Mouse (Mus musculus) liver, embryonic 11.5 days (tissue): ENCODE data around the gene 4921524J17Rik. TPM values are rescaled to one million over a fixed set of nuclear protein-coding genes. Genes with fewer than 3 reads are reported as not detected.

Experiments used
- ATAC-seq: fragments of 200-750 bp; cut with Nextera tagmentation; replicated peaks from 2 replicates; pipeline ENCODE4 v1.8.0; 2017; ENCODE audit warnings: moderate number of reproducible peaks, mild to moderate bottlenecking, moderate TSS enrichment, moderate library complexity; ENCODE audit not compliant: low FRiP score
- DNase-seq: peaks from one replicate; pipeline ENCODE4 v3.0.0-alpha.2; 2017; ENCODE audit warnings: low spot score
- H3K27ac ChIP-seq: fragments of 300-500 bp; sonication (generic); 2 replicates; pipeline ENCODE4 v1.5.1; 2014; ENCODE audit warnings: mild to moderate bottlenecking, low read depth, low read length, control low read depth
- H3K27me3 ChIP-seq: fragments of 300-500 bp; sonication (generic); replicated peaks from 2 replicates; pipeline ENCODE4 v1.6.1; 2014; ENCODE audit warnings: low read length, mixed read lengths; ENCODE audit not compliant: control insufficient read depth, insufficient read depth
- H3K36me3 ChIP-seq: fragments of 300-500 bp; sonication (generic); 2 replicates; pipeline ENCODE4 v1.6.1; 2014; ENCODE audit warnings: mild to moderate bottlenecking, low read length, moderate library complexity, mixed read lengths; ENCODE audit not compliant: control insufficient read depth, insufficient read depth
- H3K4me1 ChIP-seq: fragments of 300-500 bp; sonication (generic); replicated peaks from 2 replicates; pipeline ENCODE4 v1.6.1; 2014; ENCODE audit warnings: low read length, mixed read lengths; ENCODE audit not compliant: control insufficient read depth, insufficient read depth
- H3K4me2 ChIP-seq: fragments of 300-500 bp; sonication (generic); 2 replicates; pipeline ENCODE4 v1.6.1; 2014; ENCODE audit warnings: mild to moderate bottlenecking, control low read depth, moderate library complexity
- H3K4me3 ChIP-seq: fragments of 300-500 bp; sonication (generic); 2 replicates; pipeline ENCODE4 v1.5.1; 2014; ENCODE audit warnings: low read depth, low read length, control low read depth
- H3K9ac ChIP-seq: fragments of 300-500 bp; sonication (generic); 2 replicates; pipeline ENCODE4 v1.6.1; 2014; ENCODE audit warnings: low read depth, low read length, control low read depth
- H3K9me3 ChIP-seq: fragments of 300-500 bp; sonication (generic); 2 replicates; pipeline ENCODE4 v1.6.1; 2016; ENCODE audit warnings: low read length, inconsistent platforms, mixed read lengths; ENCODE audit not compliant: control insufficient read depth
- WGBS: fragments of 180-500 bp; shearing (Covaris S2); extraction: QIAGEN DNeasy Blood & Tissue Kit; methylation state at CpG from one replicate; pipeline ENCODE4 v1.1.7; 2014; 5-methylcytosine and 5-hydroxymethylcytosine counted together
- polyA plus RNA-seq: library from polyadenylated mRNA; unstranded; fragments of >200 nt; fragmentation: Nextera tagmentation; extraction: Ambion mirVana; gene quantifications from 2 replicates; pipeline ENCODE4 v1.2.1, GENCODE M21; 2014

Gene 4921524J17Rik
- polyA plus RNA-seq, 1 experiment from 2014 or later, result 38.3 TPM

- Histone ChIP-seq H3K27ac (no peak overlapping the region), H3K9me3 (no peaks in the 10 kb centered on the region), H3K4me3 (no peak overlapping the region), H3K4me2 (no peak overlapping the region), H3K27me3 (no peaks in the 10 kb centered on the region), H3K4me1 (peaks cover 4% of the 10 kb centered on the region), H3K9ac (no peak overlapping the region), H3K36me3 (no peaks in the 10 kb centered on the region)
- WGBS, result 59% methylated on average over 8 of the region's 8 CpGs
- DNase-seq (no peak), ATAC-seq (no peak)
Observed at GRCm38 (mm10) chr8:85454750-85455149, 22.1 kb upstream of the 4921524J17Rik start.

GRCm38 (mm10) chr8:85453256-85453655 lies 20.6 kb upstream of the 4921524J17Rik start:
- Histone ChIP-seq H3K36me3 (no peaks in the 10 kb centered on the region), H3K4me3 (no peak overlapping the region), H3K9ac (no peak overlapping the region), H3K27me3 (no peaks in the 10 kb centered on the region), H3K9me3 (no peaks in the 10 kb centered on the region), H3K4me1 (no peaks in the 10 kb centered on the region; the same call in 1 of the 2 replicates), H3K4me2 (no peak overlapping the region), H3K27ac (no peak overlapping the region)
- 88% methylated on average over 2 of the region's 2 CpGs for WGBS
- ATAC-seq, result no peak
- no peak for DNase-seq

- ATAC-seq, result no peak
- no peaks in the 10 kb centered on the region for H3K27me3 ChIP-seq
Observed at GRCm38 (mm10) chr8:85452328-85452727, 19.7 kb upstream of the 4921524J17Rik start.

GRCm38 (mm10) chr8:85450335-85450734 lies 17.7 kb upstream of the 4921524J17Rik start:
- Histone ChIP-seq H3K4me1 (no peaks in the 10 kb centered on the region; the same call in 1 of the 2 replicates), H3K27ac (no peak overlapping the region), H3K4me3 (no peak overlapping the region), H3K4me2 (no peak overlapping the region), H3K27me3 (no peaks in the 10 kb centered on the region), H3K9ac (no peak overlapping the region), H3K36me3 (no peaks in the 10 kb centered on the region), H3K9me3 (no peaks in the 10 kb centered on the region)
- ATAC-seq (no peak), DNase-seq (no peak)
- WGBS, result 71% methylated on average over 3 of the region's 3 CpGs

More at GRCm38 (mm10) chr8:85452328-85452727, 19.7 kb upstream of the 4921524J17Rik start:
- Histone ChIP-seq H3K4me1 (no peaks in the 10 kb centered on the region; the same call in 1 of the 2 replicates), H3K4me3 (no peak overlapping the region), H3K4me2 (peak overlapping the region; percentile 51), H3K9ac (no peak overlapping the region), H3K36me3 (no peaks in the 10 kb centered on the region), H3K27ac (no peak overlapping the region), H3K9me3 (no peaks in the 10 kb centered on the region)
- 19% methylated on average over 14 of the region's 14 CpGs for WGBS
- DNase-seq, result no peak

- H3K4me2 ChIP-seq, result no peak overlapping the region
- H3K27me3 ChIP-seq, result no peaks in the 10 kb centered on the region
- ATAC-seq (no peak), DNase-seq (no peak)
- WGBS, result 76% methylated on average over 15 of the region's 15 CpGs
- H3K4me3 ChIP-seq, result no peak overlapping the region
- H3K9ac ChIP-seq, result no peak overlapping the region
- H3K36me3 ChIP-seq, result no peaks in the 10 kb centered on the region
- H3K9me3 ChIP-seq, result no peaks in the 10 kb centered on the region
- no peaks in the 10 kb centered on the region for H3K4me1 ChIP-seq
- no peak overlapping the region for H3K27ac ChIP-seq
Observed at GRCm38 (mm10) chr8:85445936-85446685, 13.5 kb upstream of the 4921524J17Rik start.

- Histone ChIP-seq H3K9me3 (no peaks in the 10 kb centered on the region), H3K4me3 (no peak overlapping the region), H3K4me2 (no peak overlapping the region), H3K27me3 (no peaks in the 10 kb centered on the region), H3K9ac (no peak overlapping the region), H3K27ac (no peak overlapping the region), H3K36me3 (no peaks in the 10 kb centered on the region), H3K4me1 (no peaks in the 10 kb centered on the region)
- DNase-seq (no peak), ATAC-seq (no peak)
Observed at GRCm38 (mm10) chr8:85444092-85444491, 11.5 kb upstream of the 4921524J17Rik start.

- Histone ChIP-seq H3K4me1 (no peaks in the 10 kb centered on the region), H3K4me2 (no peak overlapping the region), H3K9ac (no peak overlapping the region), H3K4me3 (no peak overlapping the region), H3K9me3 (no peaks in the 10 kb centered on the region), H3K27ac (no peak overlapping the region), H3K27me3 (no peaks in the 10 kb centered on the region), H3K36me3 (no peaks in the 10 kb centered on the region)
- ATAC-seq, result no peak
- WGBS, result 67% methylated on average over 5 of the region's 5 CpGs
- DNase-seq, result no peak
Observed at GRCm38 (mm10) chr8:85441564-85441963, 8.9 kb upstream of the 4921524J17Rik start.

- Histone ChIP-seq H3K4me3 (no peak overlapping the region), H3K9ac (no peak overlapping the region), H3K4me1 (peaks cover 14% of the 10 kb centered on the region), H3K36me3 (no peaks in the 10 kb centered on the region), H3K4me2 (no peak overlapping the region), H3K27ac (no peak overlapping the region), H3K9me3 (no peaks in the 10 kb centered on the region), H3K27me3 (no peaks in the 10 kb centered on the region)
- WGBS, result 44% methylated on average over 5 of the region's 5 CpGs
- ATAC-seq (no peak), DNase-seq (no peak)
Observed at GRCm38 (mm10) chr8:85435736-85436135, 3.1 kb upstream of the 4921524J17Rik start.

- Histone ChIP-seq H3K9me3 (no peaks in the 10 kb centered on the region), H3K4me2 (no peak overlapping the region), H3K4me3 (no peak overlapping the region), H3K27me3 (no peaks in the 10 kb centered on the region), H3K27ac (no peak overlapping the region), H3K9ac (no peak overlapping the region), H3K36me3 (no peaks in the 10 kb centered on the region), H3K4me1 (peaks cover 16% of the 10 kb centered on the region)
- no peak for ATAC-seq
- WGBS, result 78% methylated on average over 12 of the region's 12 CpGs
- no peak for DNase-seq
Observed at GRCm38 (mm10) chr8:85434817-85435216, 2.2 kb upstream of the 4921524J17Rik start.
